In the genomic region with DNA sequence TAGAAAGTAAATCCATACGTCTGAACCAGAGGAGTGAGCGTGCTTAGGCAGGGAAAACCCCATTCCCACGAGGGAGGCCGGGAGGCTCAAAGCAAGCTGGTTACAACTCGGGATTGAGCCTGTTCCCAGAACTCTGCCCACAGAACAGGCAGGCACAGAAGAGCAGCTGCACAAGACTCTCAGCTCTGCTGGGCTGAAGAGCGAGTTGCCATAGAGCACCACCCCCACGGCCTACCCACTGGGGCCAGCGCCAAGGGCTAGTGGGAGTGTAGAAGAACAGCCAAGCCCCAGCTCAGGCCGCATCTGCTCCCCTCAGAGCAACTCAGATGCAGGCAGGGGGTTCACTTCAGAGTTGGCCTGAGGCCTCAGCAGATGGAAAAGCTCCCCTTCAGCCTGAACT, we compare ENCODE assay signal across 10 mouse cellular contexts. TPM values are rescaled to one million over a fixed set of nuclear protein-coding genes. Genes with fewer than 3 reads are reported as not detected.
DNase-seq lines count a peak whose midpoint lies in the region; ATAC-seq lines count a peak whose summit lies in the region.
"Had no signal": no experiment of that assay in that cellular context is flagged by ENCODE, and none has a peak within 500 bp of the region (broad histone marks: within the 10 kb centered on the region; RNA-seq: fewer than 3 reads in every experiment).

No protein-coding gene starts in this region.

- no peak overlapping the region for H3K9ac ChIP-seq in kidney, embryonic 14.5 days (ENCODE audit: low read depth, low read length)
- H3K9ac ChIP-seq: heart, embryonic 15.5 days; liver, embryonic 14.5 days had no signal

- DNase-seq in testis, postnatal 10 days (ENCODE audit: low spot score) = peak; percentile 62
- no peak for DNase-seq in testis, postnatal 14 days (ENCODE audit: low spot score)
- DNase-seq in frontal cortex, postnatal 25 days (ENCODE audit: low spot score in 2 of 2) = peak; percentile 49 to 77
- DNase-seq in left cerebral cortex, adult 8-10 months (ENCODE audit: low spot score in 2 of 2) = peak; percentile 64 to 96
- DNase-seq in retina, embryonic 14.5 days (ENCODE audit: low spot score) = no peak
- DNase-seq in adrenal gland, adult (ENCODE audit: inconsistent age in 2 of 2, low spot score in 1 of 2) = no peak

- H3K4me3 ChIP-seq in kidney, embryonic 14.5 days (ENCODE audit: low read length) = no peak overlapping the region
- H3K4me3 ChIP-seq: heart, embryonic 15.5 days had no signal

- no peaks in the 10 kb centered on the region for H3K9me3 ChIP-seq in kidney, embryonic 14.5 days (ENCODE audit: control insufficient read depth, low read length)
- H3K9me3 ChIP-seq: heart, embryonic 15.5 days had no signal

- H3K4me1 ChIP-seq in kidney, embryonic 14.5 days (ENCODE audit: control insufficient read depth, insufficient read depth, low read length) = no peaks in the 10 kb centered on the region

- no peaks in the 10 kb centered on the region for H3K36me3 ChIP-seq in kidney, embryonic 14.5 days (ENCODE audit: control insufficient read depth, insufficient read depth, low read length)
- H3K36me3 ChIP-seq: heart, embryonic 15.5 days had no signal

- no peak overlapping the region for H3K27ac ChIP-seq in kidney, embryonic 14.5 days (ENCODE audit: low read depth, low read length)
- H3K27ac ChIP-seq: heart, embryonic 15.5 days; liver, embryonic 14.5 days had no signal

- no peak overlapping the region for H3K4me2 ChIP-seq in kidney, embryonic 14.5 days (replicated peaks; ENCODE audit: low read depth, low read length)
- H3K4me2 ChIP-seq: heart, embryonic 15.5 days had no signal

- no peaks in the 10 kb centered on the region for H3K27me3 ChIP-seq in kidney, embryonic 14.5 days (ENCODE audit: control insufficient read depth, insufficient read depth, low read length)
- H3K27me3 ChIP-seq: heart, embryonic 15.5 days had no signal

- no peak for ATAC-seq in kidney, embryonic 14.5 days (ENCODE audit: low FRiP score, low TSS enrichment)
- no peak for ATAC-seq in CD4-positive, CD25-positive, alpha-beta regulatory T cell, adult 4 months

- WGBS in kidney, embryonic 14.5 days = 89% methylated on average over 9 of the region's 9 CpGs

RNA-seq across cellular contexts. Expression of gene Crtam, which starts 49.7 kb away (rescaled TPM):
- total RNA-seq in left cerebral cortex, adult 8-10 months (2022) = under 1 TPM in 2 of 4 experiments, not detected in 2; 0.13 to 0.23 TPM
- polyA plus RNA-seq in kidney, embryonic 14.5 days (2014; fragmentation: Nextera tagmentation; extraction: Ambion mirVana) = 0.15 and 0.17 TPM in 2 replicates
- polyA plus RNA-seq in CD4-positive, CD25-positive, alpha-beta regulatory T cell, adult 4 months (2017; shearing (Covaris generic)) = 1 to 10 TPM; 1.1 to 1.2 TPM
- polyA plus RNA-seq: heart, embryonic 15.5 days had no signal

Comparison
In these comparisons a context has a peak if more than half of its experiments do, and no peak if none do; other contexts are left out.
1. DNase-seq: peak in testis, postnatal 10 days (single experiment), frontal cortex, postnatal 25 days (2 of 2) and left cerebral cortex, adult 8-10 months (2 of 2); none in testis, postnatal 14 days (single experiment), retina, embryonic 14.5 days (single experiment) and adrenal gland, adult (0 of 2).